Mouse (Mus musculus): ENCODE data around the gene Wdr46. TPM values are rescaled to one million over a fixed set of nuclear protein-coding genes. Genes with fewer than 3 reads are reported as not detected.

Wdr46 gene
- total RNA-seq, 2 experiments from 2014 or later = 53.1 to 64.4 TPM

GRCm38 (mm10) chr17:33928251-33928947 lies 12.1 kb upstream of the Wdr46 start:
- ATAC-seq (replicated peaks; ENCODE audit: poor library complexity) = no peak

DNA sequence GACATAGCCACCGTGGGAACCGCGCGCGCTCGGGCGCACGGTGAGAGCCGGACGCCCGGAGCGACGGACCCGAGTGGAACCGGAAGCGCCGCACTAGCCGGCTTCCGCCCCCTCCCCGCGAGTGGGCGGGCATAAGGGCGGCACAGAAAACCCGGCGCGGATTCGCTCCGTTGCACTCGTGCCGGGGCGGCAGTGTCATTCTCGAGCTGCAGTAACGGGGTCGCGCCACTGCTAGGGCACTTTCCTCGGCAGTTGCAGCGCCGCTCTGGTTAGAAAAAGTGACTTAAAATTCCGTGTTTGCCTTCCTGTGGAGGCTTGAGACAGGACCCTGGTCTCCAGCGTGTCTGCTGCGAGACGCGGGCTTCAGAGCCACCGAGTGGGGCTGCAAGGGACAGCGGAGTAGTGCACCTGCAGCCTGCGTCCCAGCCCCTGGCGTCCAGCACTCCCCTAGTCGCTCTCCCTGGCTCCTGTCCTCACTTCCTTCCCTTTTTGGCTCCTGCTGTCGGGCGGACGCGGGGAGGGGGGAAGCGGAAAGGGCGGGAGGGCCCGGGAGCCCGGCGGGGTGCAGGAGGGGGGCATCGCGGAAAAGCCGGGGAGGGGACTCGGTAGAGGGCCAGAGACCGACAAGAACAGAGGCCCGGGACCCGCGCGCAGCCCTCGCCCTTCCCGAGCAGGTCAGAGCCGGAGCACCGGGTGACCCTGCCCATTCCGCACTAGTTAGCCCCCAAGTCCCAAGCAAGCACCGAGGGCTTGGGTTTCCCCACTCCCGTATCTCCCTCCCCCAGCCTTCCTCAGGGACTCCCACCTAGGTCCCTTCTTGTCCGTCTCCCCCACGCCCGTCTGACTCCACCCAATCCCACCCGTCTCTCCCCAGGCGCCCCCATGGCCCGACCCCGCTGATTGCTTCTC lies 10.8 kb upstream of the Wdr46 start, which contains the start of gene Rgl2:
TSS of gene Rgl2 (plus strand) at position 173 of the 909 bp plus-strand sequence.
- peak; percentile 74 for ATAC-seq (replicated peaks; ENCODE audit: poor library complexity)

- peak; percentile 27 for ATAC-seq (replicated peaks; ENCODE audit: poor library complexity)
Observed at GRCm38 (mm10) chr17:33930280-33931158, 9.9 kb upstream of the Wdr46 start.

- no peak for ATAC-seq (replicated peaks; ENCODE audit: poor library complexity)
Observed at GRCm38 (mm10) chr17:33931159-33931866, 9.1 kb upstream of the Wdr46 start.

GRCm38 (mm10) chr17:33931947-33932346 lies 8.5 kb upstream of the Wdr46 start:
- no peak for ATAC-seq (replicated peaks; ENCODE audit: poor library complexity)

- ATAC-seq (replicated peaks; ENCODE audit: poor library complexity) = no peak
Observed at GRCm38 (mm10) chr17:33932448-33932847, 8.0 kb upstream of the Wdr46 start.

DNA sequence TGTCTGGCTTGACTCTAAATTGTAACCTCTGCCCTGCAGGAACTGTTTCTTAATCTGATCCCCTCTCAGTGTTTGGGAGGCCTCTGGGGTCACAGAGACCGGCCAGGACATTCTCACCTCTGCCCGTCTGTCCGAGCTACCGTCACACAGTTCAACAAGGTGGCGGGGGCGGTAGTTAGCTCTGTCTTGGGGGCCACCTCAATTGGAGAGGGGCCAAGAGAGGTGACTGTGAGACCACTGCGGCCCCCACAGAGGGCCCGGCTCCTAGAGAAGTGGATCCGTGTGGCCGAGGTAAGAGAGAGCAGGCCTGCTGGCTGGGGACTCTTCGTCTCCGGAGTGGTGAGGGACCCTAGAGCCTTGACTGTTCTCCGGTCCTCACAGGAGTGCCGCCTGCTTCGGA lies 7.5 kb upstream of the Wdr46 start:
- ATAC-seq (replicated peaks; ENCODE audit: poor library complexity) = no peak

DNA sequence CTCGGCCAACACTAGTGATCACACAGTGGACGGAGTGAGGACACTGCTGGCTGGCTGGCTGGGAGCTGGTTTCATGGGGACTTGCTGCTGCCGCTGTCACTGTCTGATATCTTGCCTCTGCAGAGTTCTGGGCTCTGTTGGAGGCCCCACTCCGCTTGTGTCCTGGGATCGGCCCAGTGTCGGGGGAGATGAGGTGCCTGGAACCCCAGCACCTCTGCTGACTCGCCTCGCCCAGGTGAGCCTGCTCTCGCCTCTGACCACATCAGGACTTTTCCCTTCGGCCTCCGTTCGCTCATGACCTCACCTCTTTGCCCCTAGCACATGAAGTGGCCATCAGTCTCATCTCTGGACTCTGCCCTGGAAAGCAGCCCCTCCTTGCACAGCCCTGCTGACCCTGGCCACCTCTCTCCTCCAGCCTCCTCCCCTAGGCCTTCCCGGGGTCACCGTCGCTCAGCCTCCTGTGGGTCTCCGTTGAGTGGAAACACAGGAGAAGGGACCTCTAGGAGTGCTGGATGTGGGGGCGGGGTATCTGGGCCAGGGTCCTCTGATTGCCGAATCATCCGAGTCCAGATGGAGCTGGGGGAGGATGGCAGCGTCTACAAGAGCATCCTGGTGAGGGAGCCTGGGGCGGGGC lies 4.9 kb upstream of the Wdr46 start:
- no peak for ATAC-seq (replicated peaks; ENCODE audit: poor library complexity)

- ATAC-seq (replicated peaks; ENCODE audit: poor library complexity) = no peak
Observed at GRCm38 (mm10) chr17:33936993-33937392, 3.5 kb upstream of the Wdr46 start.

DNA sequence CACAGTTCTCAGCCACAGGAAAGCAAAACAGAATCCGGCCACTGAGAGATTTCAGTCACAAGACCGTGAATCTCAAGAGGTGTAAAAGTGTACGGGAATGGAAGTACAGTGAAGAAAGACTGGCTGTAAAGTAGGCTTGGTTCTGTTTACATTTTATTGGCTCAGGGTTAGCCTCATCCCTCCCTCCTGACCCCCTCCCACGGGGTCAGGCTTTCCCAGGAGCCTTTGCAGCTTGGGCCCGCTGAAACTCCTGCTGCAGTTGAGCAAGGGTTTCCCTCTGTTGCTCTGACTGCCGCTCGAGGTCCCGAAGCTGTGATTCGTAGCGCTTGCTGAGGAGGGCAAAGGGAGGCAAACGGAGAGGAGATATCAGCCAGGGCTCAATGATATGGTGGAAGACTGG lies 1.7 kb upstream of the Wdr46 start:
- no peak for ATAC-seq (replicated peaks; ENCODE audit: poor library complexity)

DNA sequence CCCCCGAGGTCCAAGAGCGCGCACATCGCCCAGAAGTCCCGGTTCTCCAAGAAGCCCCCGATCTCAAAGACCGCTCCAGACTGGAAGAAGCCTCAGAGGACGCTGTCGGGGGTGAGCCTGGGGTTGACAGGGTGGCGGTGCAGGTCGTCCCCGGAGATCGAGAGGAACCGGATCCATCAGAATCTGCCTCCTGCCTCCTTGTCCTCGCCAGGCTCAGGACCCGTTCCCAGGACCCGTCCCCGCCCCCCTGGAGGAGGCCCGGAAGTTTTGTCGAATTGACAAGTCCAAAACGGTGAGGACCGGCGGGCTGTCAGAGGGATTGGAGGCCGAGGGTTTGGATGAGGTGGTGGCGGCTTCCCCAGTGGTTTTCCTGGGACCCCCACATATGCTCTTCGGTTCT lies 521 bp downstream of the Wdr46 start:
- no peak for ATAC-seq (replicated peaks; ENCODE audit: poor library complexity)

DNA sequence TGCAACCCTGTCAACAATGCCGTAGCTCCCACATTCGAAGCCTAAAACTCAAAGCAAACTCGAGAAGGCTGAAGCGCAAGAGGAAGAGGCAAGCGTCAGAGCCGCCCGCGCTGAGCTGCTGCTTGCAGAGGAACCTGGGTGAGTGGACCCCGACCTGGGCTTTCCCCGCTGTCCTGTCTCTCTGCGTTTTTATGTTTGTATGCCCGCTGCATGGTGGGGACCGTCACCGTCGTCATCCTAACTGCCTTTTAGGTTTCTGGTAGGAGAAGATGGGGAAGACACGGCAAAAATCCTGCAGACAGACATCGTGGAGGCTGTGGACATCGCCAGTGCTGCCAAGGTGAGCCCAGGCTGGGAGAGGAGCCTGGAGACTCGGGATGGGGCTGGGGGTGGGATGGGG lies 921 bp downstream of the Wdr46 start:
- no peak for ATAC-seq (replicated peaks; ENCODE audit: poor library complexity)

GRCm38 (mm10) chr17:33943454-33943853 lies 3.0 kb downstream of the Wdr46 start:
- ATAC-seq (replicated peaks; ENCODE audit: poor library complexity) = no peak

DNA sequence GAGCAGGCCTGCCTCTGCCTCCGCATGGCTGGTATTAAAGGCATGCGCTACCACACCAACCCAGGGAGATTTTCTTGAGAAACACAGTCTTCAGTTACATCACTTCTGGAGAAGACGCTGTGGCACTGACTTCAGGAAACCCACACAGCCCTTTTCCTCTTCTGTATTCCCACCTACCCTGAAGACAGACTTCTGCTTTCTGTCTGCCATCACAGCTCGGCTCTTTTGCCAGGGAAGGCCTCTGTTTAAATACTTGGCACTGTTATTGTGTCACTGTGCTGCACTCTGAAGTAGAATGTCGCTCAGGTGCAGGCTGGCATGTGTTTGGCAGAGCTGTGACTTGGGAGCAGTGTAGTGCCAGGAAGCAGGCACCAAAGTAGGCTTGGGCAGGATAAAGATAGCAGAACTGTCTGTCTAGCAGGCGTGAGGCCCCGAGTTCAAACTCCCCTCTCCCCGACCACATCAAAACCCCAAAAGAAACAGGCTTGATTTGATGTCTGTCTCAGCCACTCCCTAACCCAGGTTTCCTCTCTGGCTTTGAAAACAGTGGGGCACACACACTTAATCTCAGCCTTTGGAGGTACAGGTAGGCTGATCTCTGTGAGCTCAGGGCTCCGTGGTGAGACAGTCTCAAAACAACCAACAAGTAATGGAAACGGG lies 7.1 kb downstream of the Wdr46 start:
- ATAC-seq (replicated peaks; ENCODE audit: poor library complexity) = peak; percentile 32

DNA sequence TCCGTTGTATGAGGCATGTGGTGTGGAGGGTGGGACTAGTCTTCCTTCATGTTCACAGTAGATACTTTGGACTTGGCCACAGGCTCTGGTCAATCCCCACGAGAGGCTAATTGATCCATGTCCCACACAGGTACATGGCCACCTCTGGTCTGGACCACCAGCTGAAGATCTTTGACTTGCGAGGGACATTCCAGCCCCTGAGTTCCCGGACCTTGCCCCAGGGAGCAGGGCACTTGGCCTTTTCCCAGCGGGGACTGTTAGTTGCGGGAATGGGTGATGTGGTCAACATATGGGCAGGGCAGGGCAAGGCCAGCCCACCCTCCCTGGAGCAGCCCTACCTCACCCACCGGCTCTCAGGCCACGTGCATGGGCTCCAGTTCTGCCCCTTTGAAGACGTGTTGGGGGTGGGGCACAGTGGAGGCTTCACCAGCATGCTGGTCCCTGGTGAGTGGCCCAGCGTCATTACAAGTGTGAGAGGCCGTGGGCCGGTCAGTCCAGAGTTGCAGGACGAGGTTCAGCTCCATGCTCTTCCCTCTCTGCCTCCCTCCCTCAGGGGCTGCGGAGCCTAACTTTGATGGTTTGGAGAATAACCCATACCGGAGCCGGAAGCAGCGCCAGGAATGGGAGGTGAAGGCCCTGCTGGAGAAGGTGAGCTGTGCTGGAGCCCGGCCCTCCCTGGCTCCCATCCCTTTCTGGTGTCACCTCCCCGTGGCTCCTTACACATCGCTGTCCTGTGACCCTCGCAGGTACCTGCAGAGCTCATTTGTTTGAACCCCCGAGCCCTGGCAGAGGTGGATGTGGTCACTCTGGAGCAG lies 7.8 kb downstream of the Wdr46 start:
- ATAC-seq (replicated peaks; ENCODE audit: poor library complexity) = no peak

GRCm38 (mm10) chr17:33948905-33949537 lies 8.6 kb downstream of the Wdr46 start:
- no peak for ATAC-seq (replicated peaks; ENCODE audit: poor library complexity)

- no peak for ATAC-seq (replicated peaks; ENCODE audit: poor library complexity)
Observed at GRCm38 (mm10) chr17:33950131-33950625, 9.7 kb downstream of the Wdr46 start.

Measured in megakaryocyte progenitor cell, adult 5-6 weeks (primary cell).